Mouse (Mus musculus): ENCODE measurements around the gene Cysltr2. TPM values are rescaled to one million over a fixed set of nuclear protein-coding genes. Genes with fewer than 3 reads are reported as not detected.

Cysltr2 gene
- polyA plus RNA-seq, 1 experiment from 2014 or later, result not detected

- Histone ChIP-seq H3K27ac (replicated peaks; ENCODE audit: low read depth, low read length) (no peak overlapping the region), H3K4me3 (ENCODE audit: low read depth, low read length) (no peak overlapping the region), H3K4me2 (ENCODE audit: low read depth, low read length) (no peak overlapping the region), H3K9ac (replicated peaks; ENCODE audit: low read length) (no peak overlapping the region), H3K27me3 (ENCODE audit: control insufficient read depth, insufficient read depth, low read length) (no peaks in the 10 kb centered on the region), H3K4me1 (ENCODE audit: control insufficient read depth, insufficient read depth, low read length) (no peaks in the 10 kb centered on the region), H3K36me3 (replicated peaks; ENCODE audit: control insufficient read depth, insufficient read depth, low read depth, low read length) (no peaks in the 10 kb centered on the region), H3K9me3 (replicated peaks; ENCODE audit: control insufficient read depth, low read length) (no peaks in the 10 kb centered on the region)
- DNase-seq (ENCODE audit: low spot score), result no peak
- 74% methylated on average over 7 of the region's 7 CpGs for WGBS
- no peak for ATAC-seq (replicated peaks; ENCODE audit: insufficient number of reproducible peaks, low FRiP score, low TSS enrichment, low read depth)
Measured at GRCm38 (mm10) chr14:73064460-73064859, 15.5 kb upstream of the Cysltr2 start.

- H3K27me3 ChIP-seq (ENCODE audit: control insufficient read depth, insufficient read depth, low read length), result no peaks in the 10 kb centered on the region
- no peak overlapping the region for H3K4me2 ChIP-seq (ENCODE audit: low read depth, low read length)
- H3K9me3 ChIP-seq (replicated peaks; ENCODE audit: control insufficient read depth, low read length), result no peaks in the 10 kb centered on the region
- no peak for DNase-seq (ENCODE audit: low spot score)
- no peak overlapping the region for H3K4me3 ChIP-seq (ENCODE audit: low read depth, low read length)
- H3K36me3 ChIP-seq (replicated peaks; ENCODE audit: control insufficient read depth, insufficient read depth, low read depth, low read length), result no peaks in the 10 kb centered on the region
- H3K27ac ChIP-seq (replicated peaks; ENCODE audit: low read depth, low read length), result no peak overlapping the region
- H3K9ac ChIP-seq (replicated peaks; ENCODE audit: low read length), result no peak overlapping the region
- ATAC-seq (replicated peaks; ENCODE audit: insufficient number of reproducible peaks, low FRiP score, low TSS enrichment, low read depth), result no peak
- 85% methylated on average over 2 of the region's 2 CpGs for WGBS
- H3K4me1 ChIP-seq (ENCODE audit: control insufficient read depth, insufficient read depth, low read length), result no peaks in the 10 kb centered on the region
Measured at GRCm38 (mm10) chr14:73058755-73059154, 9.8 kb upstream of the Cysltr2 start.

- Histone ChIP-seq H3K27me3 (ENCODE audit: control insufficient read depth, insufficient read depth, low read length) (no peaks in the 10 kb centered on the region), H3K4me3 (ENCODE audit: low read depth, low read length) (no peak overlapping the region), H3K4me2 (ENCODE audit: low read depth, low read length) (no peak overlapping the region), H3K36me3 (replicated peaks; ENCODE audit: control insufficient read depth, insufficient read depth, low read depth, low read length) (no peaks in the 10 kb centered on the region), H3K9ac (replicated peaks; ENCODE audit: low read length) (no peak overlapping the region), H3K9me3 (replicated peaks; ENCODE audit: control insufficient read depth, low read length) (no peaks in the 10 kb centered on the region), H3K27ac (replicated peaks; ENCODE audit: low read depth, low read length) (no peak overlapping the region), H3K4me1 (ENCODE audit: control insufficient read depth, insufficient read depth, low read length) (no peaks in the 10 kb centered on the region)
- ATAC-seq (replicated peaks; ENCODE audit: insufficient number of reproducible peaks, low FRiP score, low TSS enrichment, low read depth) (no peak), DNase-seq (ENCODE audit: low spot score) (no peak)
- 76% methylated on average over 10 of the region's 10 CpGs for WGBS
Measured at GRCm38 (mm10) chr14:73057764-73058163, 8.8 kb upstream of the Cysltr2 start.

- no peaks in the 10 kb centered on the region for H3K9me3 ChIP-seq (replicated peaks; ENCODE audit: control insufficient read depth, low read length)
- no peak for DNase-seq (ENCODE audit: low spot score)
- WGBS, result 96% methylated on average over 6 of the region's 6 CpGs
- no peak overlapping the region for H3K27ac ChIP-seq (replicated peaks; ENCODE audit: low read depth, low read length)
- H3K4me2 ChIP-seq (ENCODE audit: low read depth, low read length), result no peak overlapping the region
- no peak overlapping the region for H3K4me3 ChIP-seq (ENCODE audit: low read depth, low read length)
- no peak overlapping the region for H3K9ac ChIP-seq (replicated peaks; ENCODE audit: low read length)
- H3K36me3 ChIP-seq (replicated peaks; ENCODE audit: control insufficient read depth, insufficient read depth, low read depth, low read length), result no peaks in the 10 kb centered on the region
- no peak for ATAC-seq (replicated peaks; ENCODE audit: insufficient number of reproducible peaks, low FRiP score, low TSS enrichment, low read depth)
- no peaks in the 10 kb centered on the region for H3K4me1 ChIP-seq (ENCODE audit: control insufficient read depth, insufficient read depth, low read length)
- H3K27me3 ChIP-seq (ENCODE audit: control insufficient read depth, insufficient read depth, low read length), result no peaks in the 10 kb centered on the region
Measured at GRCm38 (mm10) chr14:73056813-73057212, 7.9 kb upstream of the Cysltr2 start.

GRCm38 (mm10) chr14:73045199-73045928, 3.5 kb downstream of the Cysltr2 start:
- WGBS, result 64% methylated on average over 9 of the region's 9 CpGs
- no peak overlapping the region for H3K27ac ChIP-seq (replicated peaks; ENCODE audit: low read depth, low read length)
- DNase-seq (ENCODE audit: low spot score) (no peak), ATAC-seq (replicated peaks; ENCODE audit: insufficient number of reproducible peaks, low FRiP score, low TSS enrichment, low read depth) (no peak)
- no peaks in the 10 kb centered on the region for H3K27me3 ChIP-seq (ENCODE audit: control insufficient read depth, insufficient read depth, low read length)
- H3K36me3 ChIP-seq (replicated peaks; ENCODE audit: control insufficient read depth, insufficient read depth, low read depth, low read length), result no peaks in the 10 kb centered on the region
- H3K4me2 ChIP-seq (ENCODE audit: low read depth, low read length), result no peak overlapping the region
- no peaks in the 10 kb centered on the region for H3K4me1 ChIP-seq (ENCODE audit: control insufficient read depth, insufficient read depth, low read length)
- H3K9ac ChIP-seq (replicated peaks; ENCODE audit: low read length), result no peak overlapping the region
- no peak overlapping the region for H3K4me3 ChIP-seq (ENCODE audit: low read depth, low read length)
- H3K9me3 ChIP-seq (replicated peaks; ENCODE audit: control insufficient read depth, low read length), result no peaks in the 10 kb centered on the region

- WGBS, result 84% methylated on average over 2 of the region's 2 CpGs
- Histone ChIP-seq H3K4me1 (ENCODE audit: control insufficient read depth, insufficient read depth, low read length) (no peaks in the 10 kb centered on the region), H3K27ac (replicated peaks; ENCODE audit: low read depth, low read length) (no peak overlapping the region), H3K4me2 (ENCODE audit: low read depth, low read length) (no peak overlapping the region), H3K9me3 (replicated peaks; ENCODE audit: control insufficient read depth, low read length) (no peaks in the 10 kb centered on the region), H3K4me3 (ENCODE audit: low read depth, low read length) (no peak overlapping the region), H3K36me3 (replicated peaks; ENCODE audit: control insufficient read depth, insufficient read depth, low read depth, low read length) (no peaks in the 10 kb centered on the region), H3K9ac (replicated peaks; ENCODE audit: low read length) (no peak overlapping the region), H3K27me3 (ENCODE audit: control insufficient read depth, insufficient read depth, low read length) (no peaks in the 10 kb centered on the region)
- DNase-seq (ENCODE audit: low spot score), result no peak
- ATAC-seq (replicated peaks; ENCODE audit: insufficient number of reproducible peaks, low FRiP score, low TSS enrichment, low read depth), result no peak
Measured at GRCm38 (mm10) chr14:73041689-73042088, 7.2 kb downstream of the Cysltr2 start.

GRCm38 (mm10) chr14:73033290-73033689, 15.6 kb downstream of the Cysltr2 start:
- no peaks in the 10 kb centered on the region for H3K4me1 ChIP-seq (ENCODE audit: control insufficient read depth, insufficient read depth, low read length)
- ATAC-seq (replicated peaks; ENCODE audit: insufficient number of reproducible peaks, low FRiP score, low TSS enrichment, low read depth) (no peak), DNase-seq (ENCODE audit: low spot score) (no peak)
- H3K36me3 ChIP-seq (replicated peaks; ENCODE audit: control insufficient read depth, insufficient read depth, low read depth, low read length), result no peaks in the 10 kb centered on the region
- no peak overlapping the region for H3K4me3 ChIP-seq (ENCODE audit: low read depth, low read length)
- no peaks in the 10 kb centered on the region for H3K9me3 ChIP-seq (replicated peaks; ENCODE audit: control insufficient read depth, low read length)
- no peaks in the 10 kb centered on the region for H3K27me3 ChIP-seq (ENCODE audit: control insufficient read depth, insufficient read depth, low read length)
- H3K27ac ChIP-seq (replicated peaks; ENCODE audit: low read depth, low read length), result no peak overlapping the region
- no peak overlapping the region for H3K4me2 ChIP-seq (ENCODE audit: low read depth, low read length)
- 39% methylated on average over 3 of the region's 3 CpGs for WGBS
- no peak overlapping the region for H3K9ac ChIP-seq (replicated peaks; ENCODE audit: low read length)

- Histone ChIP-seq H3K27me3 (ENCODE audit: control insufficient read depth, insufficient read depth, low read length) (no peaks in the 10 kb centered on the region), H3K4me3 (ENCODE audit: low read depth, low read length) (no peak overlapping the region), H3K36me3 (replicated peaks; ENCODE audit: control insufficient read depth, insufficient read depth, low read depth, low read length) (no peaks in the 10 kb centered on the region), H3K9me3 (replicated peaks; ENCODE audit: control insufficient read depth, low read length) (no peaks in the 10 kb centered on the region), H3K27ac (replicated peaks; ENCODE audit: low read depth, low read length) (no peak overlapping the region), H3K9ac (replicated peaks; ENCODE audit: low read length) (no peak overlapping the region), H3K4me2 (ENCODE audit: low read depth, low read length) (no peak overlapping the region), H3K4me1 (ENCODE audit: control insufficient read depth, insufficient read depth, low read length) (no peaks in the 10 kb centered on the region)
- no peak for DNase-seq (ENCODE audit: low spot score)
- no peak for ATAC-seq (replicated peaks; ENCODE audit: insufficient number of reproducible peaks, low FRiP score, low TSS enrichment, low read depth)
- WGBS, result 90% methylated on average over 3 of the region's 3 CpGs
Measured at GRCm38 (mm10) chr14:73031218-73031617, 17.7 kb downstream of the Cysltr2 start.
